Mouse (Mus musculus) lung, postnatal 0 days (tissue): ENCODE measurements around the gene Parp8. TPM values are rescaled to one million over a fixed set of nuclear protein-coding genes. Genes with fewer than 3 reads are reported as not detected.
A peak's percentile ranks its signal among the peaks of the same experiment; 100 is the strongest.

Experiments
- ATAC-seq: fragments of 200-750 bp; cut with Nextera tagmentation; 2 replicates; pipeline ENCODE4 v1.8.0; 2017; ENCODE audit warnings: moderate library complexity
- DNase-seq: peaks from one replicate; pipeline ENCODE4 v3.0.0-alpha.2; 2016; ENCODE audit warnings: low spot score
- H3K27ac ChIP-seq: fragments of 300-500 bp; sonication (generic); 2 replicates; pipeline ENCODE4 v1.5.1; 2014; ENCODE audit warnings: antibody characterized with exemption, mild to moderate bottlenecking, low read length, mixed read lengths
- H3K27me3 ChIP-seq: fragments of 300-500 bp; sonication (generic); replicated peaks from 2 replicates; pipeline ENCODE4 v1.6.1; 2014; ENCODE audit warnings: low read length, mixed read lengths; ENCODE audit not compliant: insufficient read depth
- H3K36me3 ChIP-seq: fragments of 300-500 bp; sonication (generic); 2 replicates; pipeline ENCODE4 v1.6.1; 2014; ENCODE audit warnings: low read length, mixed read lengths; ENCODE audit not compliant: insufficient read depth
- H3K4me1 ChIP-seq: fragments of 300-500 bp; sonication (generic); 2 replicates; pipeline ENCODE4 v1.6.1; 2014; ENCODE audit warnings: antibody characterized with exemption, low read depth, low read length, mixed read lengths; ENCODE audit not compliant: insufficient read depth
- H3K4me2 ChIP-seq: fragments of 300-500 bp; sonication (generic); replicated peaks from 2 replicates; pipeline ENCODE4 v1.6.1; 2014; ENCODE audit warnings: low read depth, mild to moderate bottlenecking, low read length, moderate library complexity, mixed read lengths
- H3K4me3 ChIP-seq: fragments of 300-500 bp; sonication (generic); 2 replicates; pipeline ENCODE4 v1.5.1; 2014; ENCODE audit warnings: low read depth, low read length
- H3K9ac ChIP-seq: fragments of 300-500 bp; sonication (generic); replicated peaks from 2 replicates; pipeline ENCODE4 v1.6.1; 2014; ENCODE audit warnings: low read depth, mild to moderate bottlenecking
- H3K9me3 ChIP-seq: fragments of 300-500 bp; sonication (generic); 2 replicates; pipeline ENCODE4 v1.6.1; 2016; ENCODE audit warnings: low read length, mixed read lengths
- CTCF ChIP-seq: IDR thresholded peaks from 2 replicates; pipeline ENCODE4 v1.5.1; 2016; ENCODE audit warnings: antibody characterized with exemption, mild to moderate bottlenecking
- EP300 ChIP-seq: IDR thresholded peaks from 2 replicates; pipeline ENCODE4 v1.6.1; 2016; ENCODE audit warnings: antibody characterized with exemption, mild to moderate bottlenecking, control low read depth
- WGBS: fragments of 180-500 bp; shearing (Covaris S2); extraction: QIAGEN DNeasy Blood & Tissue Kit; methylation state at CpG from one replicate; pipeline ENCODE4 v1.1.7; 2014; 5-methylcytosine and 5-hydroxymethylcytosine counted together
- polyA plus RNA-seq: library from polyadenylated mRNA; unstranded; fragments of >200 nt; fragmentation: Nextera tagmentation; extraction: Ambion mirVana; gene quantifications from 2 replicates; pipeline ENCODE4 v1.2.1, GENCODE M21; 2015

The Parp8 gene
- polyA plus RNA-seq, 1 experiment from 2014 or later: 5.6 TPM

DNA sequence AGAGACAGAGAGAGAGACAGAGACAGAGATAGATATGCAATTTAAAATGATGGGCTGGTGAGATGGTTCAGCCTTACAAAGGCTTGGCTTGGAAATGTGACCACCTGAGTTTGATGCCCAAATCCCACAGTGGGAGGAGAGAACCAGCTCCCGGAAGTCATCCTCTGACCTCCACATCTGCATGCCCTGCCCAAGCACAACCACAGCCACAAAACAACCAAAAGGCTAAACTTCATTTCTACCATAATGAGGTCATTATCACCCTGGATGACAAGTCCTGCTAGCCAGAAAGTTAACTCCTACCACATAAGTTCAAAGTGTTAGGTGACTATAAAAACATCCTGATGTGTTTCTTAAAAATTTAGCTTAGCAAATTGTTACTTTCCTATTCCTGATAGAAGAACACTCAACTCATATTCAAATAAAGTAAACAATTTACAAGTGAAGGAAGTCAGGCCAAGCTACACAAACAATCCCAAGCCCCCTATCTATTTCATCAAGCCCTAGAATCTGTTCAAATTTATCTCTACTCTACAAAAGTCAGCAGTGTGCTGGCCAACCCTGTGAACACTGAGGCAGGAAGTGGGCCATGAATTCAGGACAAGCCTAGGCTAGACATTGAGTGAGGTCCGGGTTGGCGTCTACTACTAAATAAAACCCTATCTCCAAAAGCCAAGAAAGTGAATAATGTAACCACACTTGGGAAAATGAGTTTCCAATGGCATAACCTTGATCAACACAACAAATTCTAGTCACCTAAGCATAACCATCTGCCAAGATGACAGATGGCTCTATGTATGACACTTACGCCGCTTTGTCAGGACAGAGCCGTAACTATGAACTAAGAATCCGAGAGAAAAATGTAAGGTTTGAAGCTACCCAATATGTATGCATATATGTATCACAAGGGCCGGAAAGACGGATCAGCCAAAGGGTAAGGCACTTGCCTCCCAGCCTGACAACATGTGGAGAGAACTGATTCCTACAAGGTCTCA, 17.0 kb downstream of the Parp8 start:
- Histone ChIP-seq H3K27me3 (no peaks in the 10 kb centered on the region), H3K36me3 (no peaks in the 10 kb centered on the region), H3K9ac (no peak overlapping the region), H3K4me2 (no peak overlapping the region), H3K9me3 (no peaks in the 10 kb centered on the region), H3K4me1 (no peaks in the 10 kb centered on the region), H3K4me3 (no peak overlapping the region), H3K27ac (no peak overlapping the region)
- 81% methylated on average over 9 of the region's 9 CpGs for WGBS
- no peak for DNase-seq
- no peak for TF ChIP-seq EP300
- TF ChIP-seq CTCF: no peak
- no peak for ATAC-seq

DNA sequence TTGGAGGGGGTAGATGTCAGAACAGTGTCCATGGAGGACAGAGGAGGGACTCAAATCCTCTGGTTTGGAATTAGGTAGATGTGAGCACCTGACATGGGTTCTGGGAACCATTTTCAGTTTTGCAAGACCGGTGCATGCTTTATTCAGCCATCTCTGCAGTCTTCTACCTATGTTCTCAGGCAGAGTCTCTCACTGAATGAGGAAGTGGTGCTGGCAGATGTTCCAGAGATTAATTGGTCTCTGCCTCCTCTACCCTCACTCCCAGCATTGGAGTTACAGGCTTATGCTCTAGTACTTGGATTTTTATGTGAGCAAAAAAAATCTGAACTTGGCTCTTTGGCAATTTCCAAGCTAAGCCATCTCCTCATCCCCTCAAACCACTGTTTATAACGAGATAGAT, 17.8 kb downstream of the Parp8 start:
- Histone ChIP-seq H3K36me3 (no peaks in the 10 kb centered on the region), H3K9me3 (no peaks in the 10 kb centered on the region), H3K27ac (no peak overlapping the region), H3K4me3 (no peak overlapping the region), H3K27me3 (no peaks in the 10 kb centered on the region), H3K4me2 (no peak overlapping the region), H3K4me1 (no peaks in the 10 kb centered on the region), H3K9ac (no peak overlapping the region)
- TF ChIP-seq CTCF (no peak), EP300 (no peak)
- DNase-seq (no peak), ATAC-seq (no peak)
- 87% methylated on average over 2 of the region's 2 CpGs for WGBS

DNA sequence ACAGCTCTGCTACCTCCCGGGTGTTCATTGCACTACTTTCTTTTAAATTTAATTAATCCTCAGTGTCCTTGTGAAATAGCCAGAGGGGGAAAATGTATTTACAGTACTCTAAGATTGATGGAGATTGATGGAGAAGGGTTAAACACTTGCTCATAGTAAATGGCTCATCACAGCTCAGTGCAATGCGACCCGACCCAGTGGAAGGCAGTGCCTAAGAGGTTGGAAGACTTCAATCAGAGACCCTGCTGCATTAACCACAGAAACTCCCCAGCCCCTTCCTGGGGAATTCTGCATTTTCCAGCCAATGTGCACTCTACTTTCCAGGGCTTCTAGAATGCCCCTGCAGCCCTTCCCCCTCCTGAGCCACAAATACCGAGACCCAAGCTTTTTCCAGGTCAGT, 18.7 kb downstream of the Parp8 start:
- H3K4me2 ChIP-seq: no peak overlapping the region
- H3K36me3 ChIP-seq: no peaks in the 10 kb centered on the region
- H3K4me1 ChIP-seq: no peaks in the 10 kb centered on the region
- H3K27ac ChIP-seq: no peak overlapping the region
- ATAC-seq: no peak
- H3K27me3 ChIP-seq: no peaks in the 10 kb centered on the region
- WGBS: 41% methylated on average over 4 of the region's 4 CpGs
- H3K9me3 ChIP-seq: no peaks in the 10 kb centered on the region
- H3K4me3 ChIP-seq: no peak overlapping the region
- H3K9ac ChIP-seq: no peak overlapping the region
- TF ChIP-seq CTCF (no peak), EP300 (no peak)
- no peak for DNase-seq

DNA sequence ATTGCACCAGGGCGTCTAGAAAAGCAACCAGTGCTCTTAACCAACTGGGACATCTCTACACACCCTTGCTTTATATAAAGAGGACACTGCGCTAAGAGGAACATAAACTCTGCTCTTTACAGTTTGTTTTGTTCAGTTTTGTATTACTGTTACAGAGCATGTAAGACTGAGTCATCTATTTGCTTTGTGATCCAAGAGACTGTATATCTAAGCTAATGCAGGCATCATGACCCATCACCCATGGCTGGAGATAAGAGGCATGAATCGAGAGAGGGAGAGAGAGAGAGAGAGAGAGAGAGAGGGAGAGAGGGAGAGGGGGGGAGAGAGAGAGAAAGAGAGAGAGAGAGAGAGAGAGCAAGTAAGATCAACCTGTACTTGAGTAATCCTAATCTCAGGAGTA, 24.8 kb downstream of the Parp8 start:
- H3K9me3 ChIP-seq: no peaks in the 10 kb centered on the region
- TF ChIP-seq CTCF (no peak), EP300 (no peak)
- H3K36me3 ChIP-seq: no peaks in the 10 kb centered on the region
- H3K4me2 ChIP-seq: no peak overlapping the region
- H3K4me1 ChIP-seq: no peaks in the 10 kb centered on the region
- ATAC-seq (no peak), DNase-seq (no peak)
- H3K27ac ChIP-seq: no peak overlapping the region
- H3K27me3 ChIP-seq: no peaks in the 10 kb centered on the region
- no peak overlapping the region for H3K4me3 ChIP-seq
- no peak overlapping the region for H3K9ac ChIP-seq
- 67% methylated on average over 3 of the region's 3 CpGs for WGBS

DNA sequence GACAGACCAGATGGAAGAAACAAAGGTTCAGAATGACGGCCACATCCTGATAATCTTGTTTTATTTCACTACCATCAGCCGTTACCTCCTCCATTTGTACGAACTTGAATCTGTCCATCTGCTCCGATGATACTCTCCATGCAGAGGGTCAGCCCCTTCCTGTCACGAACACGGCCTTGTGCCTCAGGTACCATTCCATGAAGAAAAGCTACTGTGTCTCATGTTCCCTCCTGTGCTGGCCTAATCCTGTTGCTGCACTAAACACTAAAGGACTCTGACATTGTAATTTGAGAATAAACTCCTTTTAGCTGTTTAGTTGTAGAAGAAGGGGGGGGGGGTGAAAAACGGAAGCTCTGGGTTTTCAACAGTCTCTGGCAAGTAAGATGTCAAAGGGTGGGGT, 33.8 kb downstream of the Parp8 start:
- Histone ChIP-seq H3K27me3 (no peaks in the 10 kb centered on the region), H3K9me3 (no peaks in the 10 kb centered on the region), H3K4me1 (no peaks in the 10 kb centered on the region), H3K9ac (no peak overlapping the region), H3K27ac (no peak overlapping the region), H3K4me2 (no peak overlapping the region), H3K4me3 (no peak overlapping the region), H3K36me3 (no peaks in the 10 kb centered on the region)
- no peak for ATAC-seq
- WGBS: 80% methylated on average over 7 of the region's 7 CpGs
- no peak for TF ChIP-seq EP300
- no peak for TF ChIP-seq CTCF
- no peak for DNase-seq

DNA sequence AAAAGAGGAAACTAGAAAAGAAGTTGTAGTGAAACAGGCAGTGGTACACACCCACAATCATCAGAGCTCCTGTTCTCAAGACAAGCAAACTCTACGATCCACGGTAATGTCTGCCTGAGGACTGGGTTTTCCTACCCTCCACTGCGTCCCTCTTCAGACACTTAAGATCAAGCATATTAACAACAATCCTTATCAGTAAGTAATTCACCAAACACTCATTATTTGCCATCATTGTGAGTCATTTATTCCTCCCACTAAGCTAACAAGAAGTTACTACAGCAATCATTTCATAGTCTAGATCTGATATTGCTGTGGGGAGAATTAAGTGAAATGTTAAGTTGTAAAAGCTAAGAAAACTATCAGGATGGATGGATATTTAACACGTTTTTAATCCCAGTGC, 35.0 kb downstream of the Parp8 start:
- H3K27me3 ChIP-seq: no peaks in the 10 kb centered on the region
- DNase-seq (peak; percentile 34), ATAC-seq (peak; percentile 54)
- H3K4me3 ChIP-seq: no peak overlapping the region
- no peak overlapping the region for H3K4me2 ChIP-seq
- no peaks in the 10 kb centered on the region for H3K36me3 ChIP-seq
- no peaks in the 10 kb centered on the region for H3K9me3 ChIP-seq
- no peak for TF ChIP-seq CTCF
- 0 out of 2 replicates have a peak, but pooled peaks have one; percentile 8 for TF ChIP-seq EP300
- H3K4me1 ChIP-seq: no peaks in the 10 kb centered on the region
- H3K27ac ChIP-seq: no peak overlapping the region
- H3K9ac ChIP-seq: no peak overlapping the region
- 48% methylated on average over 4 of the region's 4 CpGs for WGBS
